Mouse (Mus musculus) neural tube, embryonic 10.5 days (tissue): ENCODE measurements around the gene Slc40a1.

Experiments used
- DNase-seq: peaks from one replicate; pipeline ENCODE4 v3.0.0-alpha.2; 2017; ENCODE audit warnings: low spot score; ENCODE audit errors: extremely low spot score

Slc40a1 gene

DNA sequence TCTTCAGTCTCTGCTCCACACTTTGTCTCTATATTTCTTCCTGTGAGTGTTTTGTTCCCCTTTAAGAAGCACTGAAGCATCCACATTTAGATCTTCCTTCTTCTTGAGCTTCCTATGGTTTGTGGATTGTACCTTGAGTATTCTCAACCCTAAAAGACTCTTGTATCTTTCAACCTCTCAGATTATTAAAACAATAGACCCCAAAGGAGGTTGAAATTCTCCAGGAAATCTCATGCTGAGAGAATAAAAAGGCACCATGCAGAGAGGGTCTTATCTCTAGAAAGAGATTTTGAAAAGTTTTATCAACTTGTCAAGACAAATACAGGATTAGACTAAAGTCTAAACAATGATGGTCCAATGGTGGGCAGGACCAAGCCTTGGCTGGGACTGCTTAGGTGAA is 42.9 kb downstream of the Slc40a1 start:
- DNase-seq: no peak

DNA sequence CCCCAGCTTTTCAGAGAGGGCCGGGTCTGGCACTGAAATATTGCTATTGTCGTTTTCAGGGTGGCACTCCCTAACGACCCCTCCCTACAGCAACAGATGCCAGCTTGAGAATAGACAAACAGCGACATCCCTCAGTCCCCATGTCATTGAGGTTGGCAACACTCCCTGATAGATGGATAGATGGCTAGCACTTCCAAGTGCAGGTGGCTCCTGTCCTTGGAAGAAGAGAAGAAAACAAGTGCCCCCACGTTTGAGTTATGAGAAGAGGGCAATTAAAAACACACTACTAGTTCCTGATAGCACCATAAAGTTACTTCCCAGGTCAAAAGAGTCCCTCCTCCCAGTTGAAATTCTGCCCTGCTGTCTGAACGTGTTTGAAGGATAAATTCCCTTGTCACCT is 44.2 kb downstream of the Slc40a1 start:
- DNase-seq: no peak

DNA sequence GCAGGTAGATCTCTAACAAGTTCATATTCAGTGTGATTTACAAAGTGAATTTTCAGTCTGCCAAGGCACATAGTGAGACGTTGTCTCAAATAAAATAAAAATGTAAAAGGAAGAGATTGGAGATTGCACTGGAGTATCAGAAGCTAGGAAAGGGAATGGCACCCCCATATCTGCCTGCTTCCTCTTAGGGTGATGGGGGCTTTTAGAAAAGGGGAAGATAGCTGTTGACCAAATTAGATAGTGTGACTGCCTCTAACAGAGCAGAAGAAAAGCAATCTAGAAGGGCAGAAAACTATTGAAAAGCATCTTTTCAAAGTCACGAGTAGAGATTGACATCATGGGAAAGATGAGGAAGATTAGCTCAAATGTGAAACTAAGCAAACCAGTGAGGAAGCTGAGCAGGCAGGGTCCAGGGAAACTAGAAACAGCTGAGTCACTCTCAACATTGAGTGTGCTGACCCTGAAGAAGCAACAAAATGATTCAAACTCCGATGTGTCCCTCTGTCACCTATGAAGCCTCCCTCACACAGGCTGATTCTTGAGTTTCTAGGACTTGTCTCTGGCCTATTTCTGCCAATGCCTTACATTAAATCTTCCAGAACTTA is 45.0 kb downstream of the Slc40a1 start:
- no peak for DNase-seq

DNA sequence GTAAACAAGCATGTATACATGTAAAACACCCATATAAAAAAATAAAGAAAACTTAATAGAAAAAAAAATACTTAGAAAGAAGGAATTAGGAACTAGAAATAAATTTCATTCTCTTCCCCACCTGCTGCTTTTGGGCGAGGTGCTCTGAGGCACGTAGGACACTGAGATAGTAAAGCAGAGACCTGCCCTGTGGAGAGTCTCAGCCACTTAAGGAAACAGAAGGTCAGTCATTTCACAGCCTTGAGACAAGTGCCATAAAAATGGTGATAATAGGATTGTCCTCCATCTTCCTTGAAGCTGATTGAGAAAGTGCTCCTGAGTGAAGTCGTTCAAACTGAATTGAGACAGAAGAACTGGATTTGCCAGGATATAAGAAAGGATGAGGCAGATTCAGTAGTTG is 48.9 kb downstream of the Slc40a1 start:
- no peak for DNase-seq

DNA sequence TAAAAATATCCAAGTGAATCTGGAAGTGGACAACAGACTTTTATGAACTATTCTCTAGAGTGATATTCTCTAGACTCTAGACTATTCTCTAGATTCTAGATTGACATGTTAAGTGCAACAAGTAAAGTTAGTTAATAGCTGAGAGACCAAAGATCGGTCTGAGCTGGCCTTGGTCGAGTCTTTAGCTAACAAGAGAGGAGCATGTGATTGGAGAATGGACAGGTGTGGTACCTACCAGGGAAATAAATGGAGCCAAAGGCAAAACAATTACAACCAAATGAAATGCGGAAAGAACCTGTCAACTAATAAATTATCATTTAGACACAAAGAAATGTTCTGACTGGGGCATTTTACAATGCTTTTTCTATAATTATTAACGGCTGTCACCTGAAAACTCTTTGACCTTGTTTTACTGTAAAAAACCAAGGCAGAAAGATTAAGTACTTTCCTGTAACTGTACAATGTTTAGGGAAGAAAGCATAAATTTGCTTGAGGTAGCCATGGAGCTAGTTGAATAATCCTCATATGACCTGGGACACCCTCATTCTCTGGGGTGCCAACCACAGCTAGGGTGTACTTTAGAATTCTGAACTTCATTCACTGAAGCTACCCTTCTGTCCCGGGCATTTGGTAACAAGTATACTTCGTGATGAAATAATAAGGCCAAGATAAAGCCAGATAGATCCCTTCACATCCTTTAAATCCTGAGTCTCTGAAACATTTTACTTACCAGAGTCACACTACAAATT is 49.7 kb downstream of the Slc40a1 start:
- DNase-seq: no peak

DNA sequence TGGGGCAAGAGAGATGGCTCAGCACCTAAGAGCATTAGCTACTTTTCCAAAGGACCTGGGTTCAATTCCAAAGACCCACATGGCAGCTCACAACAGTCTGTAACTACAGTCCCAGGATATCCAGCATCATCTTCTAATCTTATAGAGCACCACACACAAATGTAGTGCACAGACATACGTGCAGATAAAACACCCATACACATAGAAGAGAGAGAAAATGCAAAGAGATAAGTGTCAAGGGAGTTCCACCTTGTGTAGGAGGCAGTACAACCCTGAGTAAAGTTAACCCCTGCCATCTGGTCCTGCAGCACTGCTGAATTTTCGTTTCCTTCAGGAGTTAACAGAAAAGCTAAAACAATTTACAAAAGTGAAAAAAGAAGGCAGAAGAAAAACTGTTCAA is 50.7 kb downstream of the Slc40a1 start:
- DNase-seq: no peak

DNA sequence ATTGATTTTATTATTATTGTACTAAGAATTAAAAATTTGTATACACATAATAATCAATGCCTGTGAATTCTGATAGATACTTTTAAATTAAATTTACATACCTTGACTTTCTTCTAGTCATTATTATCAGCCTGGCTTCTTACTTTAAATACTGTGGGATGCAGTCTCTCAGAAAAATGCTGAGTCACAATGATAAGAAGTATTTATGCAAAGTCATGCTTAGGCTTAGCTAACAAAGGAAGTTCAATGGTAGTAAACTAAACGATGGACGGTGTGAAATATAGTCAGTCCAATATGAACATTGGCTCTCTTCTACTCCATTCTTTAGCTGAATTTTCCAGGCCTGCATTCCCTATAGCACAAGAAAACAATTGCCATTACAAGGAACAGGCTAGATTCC is 53.1 kb downstream of the Slc40a1 start:
- DNase-seq: no peak

DNA sequence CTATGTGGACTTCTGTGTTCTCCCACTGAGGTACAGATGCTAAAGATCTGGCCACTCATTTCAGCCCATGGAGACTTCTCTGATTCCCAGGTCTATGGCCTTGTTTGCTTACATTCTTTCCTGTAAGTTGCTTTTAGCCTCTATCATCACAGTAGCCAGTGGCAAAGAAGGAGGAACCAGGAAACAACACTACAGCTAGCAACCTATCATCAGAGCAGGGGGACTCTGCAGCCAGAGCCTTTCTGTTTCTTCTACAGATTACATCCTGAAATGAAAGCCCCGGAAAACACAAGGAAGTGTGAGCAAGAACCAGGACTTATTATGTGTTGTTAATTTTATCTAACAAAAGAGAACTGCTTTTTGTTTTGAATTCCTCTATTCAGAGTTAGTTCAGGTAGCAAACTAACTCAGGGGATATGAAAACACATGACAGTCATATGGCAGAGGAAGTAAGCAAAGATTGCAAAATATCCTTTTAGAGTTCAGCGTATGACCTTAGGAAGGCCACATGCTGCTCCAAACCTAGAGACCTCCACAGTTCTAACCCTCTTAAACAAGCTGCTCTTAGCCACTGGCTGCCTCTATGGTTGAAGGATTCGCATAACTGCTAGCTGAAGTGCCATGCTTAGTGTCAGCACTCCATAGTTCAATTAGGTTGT is 57.7 kb downstream of the Slc40a1 start:
- DNase-seq: no peak

DNA sequence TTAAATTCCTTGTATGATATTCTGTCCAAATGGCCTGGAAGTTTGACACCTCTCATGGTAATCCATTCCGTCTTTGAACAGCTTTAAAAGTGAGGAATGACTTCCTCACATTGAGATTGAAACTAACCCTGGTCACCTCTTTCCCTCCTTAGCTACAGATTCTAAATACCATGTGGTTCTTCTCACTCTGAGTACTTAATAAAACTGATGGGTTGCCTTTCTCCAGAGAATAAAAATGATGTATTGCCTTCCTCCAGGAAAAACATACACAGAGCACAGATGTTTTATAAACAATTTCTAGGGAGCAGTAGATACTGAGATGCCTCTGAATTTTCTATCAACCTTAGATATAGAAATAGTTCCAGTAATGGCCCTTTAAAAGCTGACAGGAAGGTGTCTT is 58.3 kb downstream of the Slc40a1 start:
- DNase-seq: no peak

DNA sequence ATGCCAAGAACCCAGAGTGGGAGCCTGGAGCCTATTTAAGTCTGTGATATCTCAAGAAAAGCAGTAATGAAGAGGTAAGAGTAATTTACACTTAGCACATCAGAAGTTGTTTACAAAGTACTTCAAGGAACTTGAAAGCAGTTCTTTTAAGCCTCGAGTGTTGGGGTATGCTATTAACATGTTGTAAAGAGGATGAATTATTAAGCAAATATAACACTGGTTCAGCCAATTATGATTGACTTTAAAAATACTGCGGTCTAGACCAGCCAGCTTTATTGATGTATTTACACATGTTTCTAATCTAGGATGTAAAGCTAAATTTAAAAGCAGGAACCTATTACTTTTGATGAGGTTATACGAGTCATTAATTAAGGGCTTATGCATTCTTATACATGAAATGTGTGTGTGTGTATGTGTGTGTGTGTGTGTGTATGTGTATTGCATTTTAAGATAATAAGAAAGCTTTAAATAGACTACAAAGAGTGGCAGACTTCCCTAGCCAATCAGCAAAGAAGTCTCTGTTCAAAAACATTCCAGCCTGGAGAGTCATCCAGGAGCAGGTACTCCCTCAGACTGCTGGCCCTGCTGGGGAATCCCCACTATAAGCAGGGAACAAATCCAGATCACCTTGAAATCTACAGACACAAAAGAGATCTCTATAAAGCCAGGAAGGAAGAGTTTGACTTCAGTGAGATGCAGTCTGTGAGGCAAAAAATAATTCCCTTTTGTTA is 59.9 kb downstream of the Slc40a1 start:
- no peak for DNase-seq

DNA sequence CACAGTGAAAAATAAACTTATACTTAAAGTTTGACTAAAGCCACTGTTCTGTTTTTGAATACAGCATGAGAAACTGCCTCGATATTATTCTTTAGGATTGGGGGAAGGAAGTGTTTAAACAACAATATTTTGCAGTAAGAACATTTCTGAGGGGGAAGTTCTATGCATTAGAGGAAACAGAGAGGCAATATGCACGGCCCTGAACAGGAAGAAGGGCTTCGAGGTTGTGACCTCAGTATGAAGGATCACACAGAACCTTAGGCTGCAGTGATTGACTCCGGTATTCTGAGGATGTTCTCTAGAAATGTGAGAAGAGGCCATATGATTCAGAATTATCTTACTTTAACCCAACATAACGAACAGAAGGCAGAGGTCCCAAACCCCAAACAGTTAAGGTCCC is 60.6 kb downstream of the Slc40a1 start:
- no peak for DNase-seq

DNA sequence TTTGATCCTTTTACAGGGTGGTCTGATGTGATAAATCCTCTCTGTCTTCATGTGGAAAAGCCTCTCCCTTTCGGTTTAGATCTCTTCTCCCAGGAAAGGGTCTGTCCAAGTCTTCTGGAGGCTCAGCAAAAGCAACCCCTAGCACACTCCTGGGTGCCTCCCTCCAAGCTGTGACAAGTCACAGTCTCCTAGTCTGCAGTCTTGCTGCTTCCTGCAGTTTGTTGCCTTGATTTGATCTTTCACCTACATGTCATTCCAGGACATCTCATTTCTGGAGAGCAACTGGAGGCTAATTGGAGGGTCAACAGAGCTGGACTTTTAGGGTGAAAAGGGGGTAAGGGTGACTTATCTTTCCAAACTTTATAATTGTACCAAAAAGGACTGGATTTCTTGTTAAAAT is 61.0 kb downstream of the Slc40a1 start:
- DNase-seq: no peak

DNA sequence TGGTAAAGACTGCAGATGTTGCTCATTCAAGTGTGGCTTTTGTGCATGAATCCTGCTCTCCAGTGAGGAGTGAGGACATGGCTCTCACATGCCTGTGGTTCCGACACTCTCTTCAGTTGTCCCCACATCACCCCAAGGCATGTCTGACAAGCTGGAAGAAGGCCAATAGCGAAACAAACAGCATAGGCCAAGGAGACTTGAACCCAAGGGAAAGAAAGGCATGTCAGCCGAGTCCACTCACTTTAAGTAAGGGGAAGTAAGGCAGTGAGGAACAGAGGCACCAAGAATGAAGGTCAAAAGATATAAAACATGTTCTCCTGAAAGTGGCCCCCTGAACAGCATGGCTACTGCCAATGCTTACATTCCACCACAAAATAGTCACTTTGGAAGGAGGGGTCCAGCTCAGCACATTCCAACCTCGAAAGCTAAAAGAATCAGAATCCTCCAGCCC is 61.7 kb downstream of the Slc40a1 start:
- no peak for DNase-seq

DNA sequence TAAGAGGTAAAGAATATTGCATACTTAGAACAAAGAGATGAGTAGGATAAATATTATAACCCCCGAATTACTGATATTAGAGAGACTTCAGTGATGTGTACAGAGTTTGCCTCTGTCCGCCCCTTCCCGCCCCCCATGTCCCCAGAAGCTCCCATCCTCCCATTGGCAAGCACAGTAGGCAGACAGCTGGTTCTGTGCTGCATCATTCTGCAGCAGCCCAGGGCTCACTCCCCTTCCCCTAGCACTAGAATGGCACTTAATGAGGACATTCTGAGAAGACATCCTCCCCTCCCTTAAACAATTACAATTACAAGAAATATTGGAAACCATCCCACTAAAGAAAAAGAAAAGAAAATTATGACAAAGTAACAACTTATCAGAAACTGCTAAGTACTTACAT is 62.7 kb downstream of the Slc40a1 start:
- DNase-seq: no peak

DNA sequence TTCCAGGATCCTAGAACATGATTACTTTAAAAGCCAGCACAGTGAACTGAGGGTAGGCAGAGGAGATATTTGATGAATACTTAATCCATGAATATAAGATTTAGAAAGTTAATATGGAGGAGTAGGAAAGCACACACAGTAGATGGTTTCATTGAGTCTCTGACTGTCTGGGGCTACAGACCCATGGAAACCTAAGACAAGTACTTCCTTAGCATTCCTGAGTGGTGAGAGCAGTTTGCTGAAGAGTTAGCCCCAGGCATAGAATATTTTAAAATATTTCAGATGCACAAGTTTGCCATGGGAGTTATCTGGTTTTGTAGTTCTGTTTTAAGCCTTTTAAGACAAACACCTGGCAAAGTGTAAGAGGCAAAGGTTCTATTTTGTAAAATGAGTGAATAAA is 65.2 kb downstream of the Slc40a1 start:
- DNase-seq: no peak

DNA sequence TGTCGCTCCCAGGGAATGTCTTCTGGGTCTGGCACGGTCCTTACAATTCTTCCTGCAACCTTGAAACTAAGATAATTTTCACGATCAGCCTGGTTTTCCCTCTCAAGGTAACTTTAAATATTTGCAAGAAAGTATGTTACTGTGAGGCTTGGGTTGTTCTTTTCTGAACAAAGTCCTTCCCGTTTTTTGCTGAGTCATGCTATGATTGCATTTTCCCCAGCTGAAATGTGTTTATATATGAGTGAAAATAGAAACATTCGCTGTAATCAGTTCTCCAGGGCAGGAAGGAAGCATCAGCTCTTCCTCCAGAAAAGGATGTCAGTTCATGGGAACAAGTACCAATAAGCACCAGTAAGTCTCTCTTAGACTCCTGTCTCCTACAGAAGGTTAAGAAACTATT is 66.0 kb downstream of the Slc40a1 start:
- no peak for DNase-seq
